Mouse (Mus musculus) MEL (cell line): ENCODE results near the gene Srgap3. TPM values are rescaled to one million over a fixed set of nuclear protein-coding genes. Genes with fewer than 3 reads are reported as not detected.

Source experiments
- DNase-seq: peaks from one replicate; pipeline ENCODE4 v3.0.0; 2011; ENCODE audit warnings: low read depth, low spot score
- H3K27ac ChIP-seq: 2 replicates; pipeline ENCODE4 v1.5.1; 2012; ENCODE audit warnings: low read depth, mild to moderate bottlenecking, control low read depth, low read length, moderate library complexity; ENCODE audit not compliant: control insufficient read depth
- H3K27me3 ChIP-seq, 2 experiments: fragments of 150-350 bp in 1 of 2; sonication (generic) in 1 of 2; 2 replicates each; pipeline ENCODE4 v1.6.1; 2012; ENCODE audit warnings: low read length in 2 of 2, mild to moderate bottlenecking in 2 of 2, improper control_type of control experiment in 1 of 2, moderate library complexity in 1 of 2; ENCODE audit not compliant: insufficient read depth in 2 of 2, control insufficient read depth in 1 of 2
- H3K36me3 ChIP-seq, 2 experiments: 2 replicates each; pipeline ENCODE4 v1.6.1; 2012 to 2014; ENCODE audit warnings: low read length in 2 of 2, improper control_type of control experiment in 1 of 2, inconsistent platforms in 1 of 2, mild to moderate bottlenecking in 1 of 2; ENCODE audit not compliant: insufficient read depth in 2 of 2, control insufficient read depth in 1 of 2
- H3K4me1 ChIP-seq, 2 experiments: fragments of 150-350 bp in 1 of 2; sonication (generic) in 1 of 2; 2 replicates each; pipeline ENCODE4 v1.6.1; 2012; ENCODE audit warnings: low read length in 2 of 2, improper control_type of control experiment in 1 of 2, mild to moderate bottlenecking in 1 of 2; ENCODE audit not compliant: insufficient read depth in 2 of 2, control insufficient read depth in 1 of 2
- H3K4me3 ChIP-seq, 2 experiments: fragments of 150-350 bp in 1 of 2; sonication (generic) in 1 of 2; 2 replicates each; pipeline ENCODE4 v1.5.1; 2012; ENCODE audit warnings: low read depth in 2 of 2, low read length in 2 of 2, mild to moderate bottlenecking in 2 of 2, moderate library complexity in 2 of 2, control low read depth in 1 of 2, improper control_type of control experiment in 1 of 2; ENCODE audit not compliant: control insufficient read depth in 1 of 2, insufficient read depth in 1 of 2
- H3K79me2 ChIP-seq: 2 replicates; pipeline ENCODE4 v1.6.1; 2012; ENCODE audit warnings: mild to moderate bottlenecking, low read length, moderate library complexity; ENCODE audit not compliant: control insufficient read depth, poor library complexity, insufficient read depth
- H3K9ac ChIP-seq: 2 replicates; pipeline ENCODE4 v1.6.1; 2012; ENCODE audit warnings: low read depth, mild to moderate bottlenecking, control low read depth, low read length, moderate library complexity; ENCODE audit not compliant: control insufficient read depth, poor library complexity, severe bottlenecking
- H3K9me3 ChIP-seq: fragments of 150-350 bp; sonication (generic); replicated peaks from 2 replicates; pipeline ENCODE4 v1.6.1; 2012; ENCODE audit warnings: mild to moderate bottlenecking, low read length, improper control_type of control experiment, moderate library complexity; ENCODE audit not compliant: insufficient read depth
- CTCF ChIP-seq, 3 experiments: IDR thresholded peaks in 2 of 3; conservative IDR thresholded peaks in 1 of 3; 2 replicates each; pipeline ENCODE4 v1.5.1; 2011 to 2012; ENCODE audit warnings: low read length in 3 of 3, low read depth in 2 of 3, mild to moderate bottlenecking in 2 of 3, improper control_type of control experiment in 1 of 3, inconsistent platforms in 1 of 3, mixed read lengths in 1 of 3, moderate library complexity in 1 of 3; ENCODE audit not compliant: control insufficient read depth in 1 of 3, insufficient read depth in 1 of 3, poor library complexity in 1 of 3, severe bottlenecking in 1 of 3
- ELF1 ChIP-seq: IDR thresholded peaks from 2 replicates; pipeline ENCODE4 v1.6.1; 2014; ENCODE audit warnings: low read depth, mild to moderate bottlenecking, inconsistent platforms, low read length, improper control_type of control experiment, moderate library complexity
- EP300 ChIP-seq, 2 experiments: IDR thresholded peaks; 2 replicates each; pipeline ENCODE4 v1.6.1; 2011; ENCODE audit warnings: improper control_type of control experiment in 2 of 2, low read length in 2 of 2, low read depth in 1 of 2, mild to moderate bottlenecking in 1 of 2
- GABPA ChIP-seq: IDR thresholded peaks from 2 replicates; pipeline ENCODE4 v1.6.1; 2012; ENCODE audit warnings: low read depth, mild to moderate bottlenecking, inconsistent platforms, low read length, improper control_type of control experiment, moderate library complexity
- KAT2A ChIP-seq: conservative IDR thresholded peaks from 2 replicates; pipeline ENCODE4 v1.6.1; 2012; ENCODE audit warnings: low read depth, low read length, improper control_type of control experiment, inconsistent platforms
- MAFK ChIP-seq: IDR thresholded peaks from 2 replicates; pipeline ENCODE4 v1.6.1; 2011; ENCODE audit warnings: low read depth, mild to moderate bottlenecking, low read length, improper control_type of control experiment, borderline replicate concordance
- MXI1 ChIP-seq: IDR thresholded peaks from 2 replicates; pipeline ENCODE4 v1.6.1; 2011; ENCODE audit warnings: mild to moderate bottlenecking, low read depth, low read length, improper control_type of control experiment
- MYC ChIP-seq: IDR thresholded peaks from 2 replicates; pipeline ENCODE4 v1.6.1; 2011; ENCODE audit warnings: low read depth, mild to moderate bottlenecking, low read length, improper control_type of control experiment, moderate library complexity
- NRF1 ChIP-seq: IDR thresholded peaks from 2 replicates; pipeline ENCODE4 v1.6.1; 2014; ENCODE audit warnings: low read depth, mild to moderate bottlenecking, inconsistent platforms, low read length, improper control_type of control experiment, moderate library complexity; ENCODE audit not compliant: poor library complexity, insufficient read depth, severe bottlenecking
- POLR2AphosphoS2 ChIP-seq: IDR thresholded peaks from 2 replicates; pipeline ENCODE4 v1.6.1; 2011; ENCODE audit warnings: low read length, improper control_type of control experiment
- POLR2AphosphoS5 ChIP-seq: IDR thresholded peaks from 2 replicates; pipeline ENCODE4 v1.6.1; 2012; ENCODE audit warnings: low read depth, borderline replicate concordance, mild to moderate bottlenecking, inconsistent platforms, low read length, moderate library complexity, mixed read lengths
- RAD21 ChIP-seq: IDR thresholded peaks from 2 replicates; pipeline ENCODE4 v1.6.1; 2011; ENCODE audit warnings: mild to moderate bottlenecking, low read depth, low read length, improper control_type of control experiment
- SMC3 ChIP-seq: IDR thresholded peaks from 2 replicates; pipeline ENCODE4 v1.6.1; 2011; ENCODE audit warnings: low read depth, low read length, improper control_type of control experiment
- TAL1 ChIP-seq: IDR thresholded peaks from 2 replicates; pipeline ENCODE4 v1.6.1; 2012; ENCODE audit warnings: mild to moderate bottlenecking, inconsistent platforms, low read length, moderate library complexity, mixed read lengths
- USF2 ChIP-seq, 2 experiments: IDR thresholded peaks; 2 replicates each; pipeline ENCODE4 v1.6.1; 2011 to 2012; ENCODE audit warnings: improper control_type of control experiment in 2 of 2, low read length in 2 of 2, borderline replicate concordance in 1 of 2, inconsistent platforms in 1 of 2, low read depth in 1 of 2, mild to moderate bottlenecking in 1 of 2; ENCODE audit not compliant: insufficient read depth in 1 of 2
- ZC3H11A ChIP-seq: IDR thresholded peaks from 2 replicates; pipeline ENCODE4 v1.6.1; 2012; ENCODE audit warnings: low read depth, mild to moderate bottlenecking, inconsistent platforms, low read length, improper control_type of control experiment
- ZKSCAN1 ChIP-seq: IDR thresholded peaks from 2 replicates; pipeline ENCODE4 v1.6.1; 2012; ENCODE audit warnings: low read depth, mild to moderate bottlenecking, inconsistent platforms, low read length, improper control_type of control experiment, moderate library complexity
- ZMIZ1 ChIP-seq: IDR thresholded peaks from 2 replicates; pipeline ENCODE4 v1.6.1; 2012; ENCODE audit warnings: low read depth, mild to moderate bottlenecking, inconsistent platforms, low read length, improper control_type of control experiment, moderate library complexity
- polyA plus RNA-seq, 2 experiments: library from polyadenylated mRNA; stranded (reverse) in 1 of 2; unstranded in 1 of 2; fragments of >175 nt in 1 of 2; fragments of >200 nt in 1 of 2; gene quantifications; 2 replicates each; pipeline versions ENCODE4 v1.2.1 to v1.2.4; 2012; ENCODE audit warnings: low replicate concordance in 2 of 2, low read depth in 1 of 2; ENCODE audit not compliant: insufficient read length in 2 of 2, insufficient read depth in 1 of 2, missing spikeins in 1 of 2
- total RNA-seq: library from RNA; depleted of rRNA; stranded (reverse); fragments of 300-350 nt; gene quantifications from 2 replicates; pipeline ENCODE4 v1.2.3, GENCODE M21; 2012

Srgap3 gene
- total and polyA plus RNA-seq, 3 experiments = 0.31 to 0.75 TPM; not detected in 1

DNA sequence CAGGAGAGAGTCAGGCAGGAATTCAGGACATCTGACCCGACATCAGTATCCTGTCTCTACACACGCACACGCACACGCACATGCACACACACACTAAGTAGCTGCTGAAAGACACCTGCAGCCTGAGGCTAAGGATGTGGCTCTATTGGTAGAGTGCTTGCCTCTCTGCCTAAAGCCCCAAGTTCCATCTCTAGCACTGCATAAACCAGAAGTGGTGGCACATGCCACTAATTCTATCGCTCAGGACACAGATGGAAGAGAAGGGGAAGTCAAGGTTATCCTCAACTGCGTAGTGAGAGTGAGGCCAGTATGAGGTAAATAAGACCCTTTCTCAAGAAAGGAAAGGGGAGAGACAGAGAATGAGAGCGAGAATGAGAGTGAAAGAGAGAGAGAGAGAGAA lies 6.8 kb upstream of the Srgap3 start:
- Histone ChIP-seq H3K4me3 (no peak overlapping the region), H3K9me3 (no peaks in the 10 kb centered on the region), H3K4me1 (no peaks in the 10 kb centered on the region), H3K36me3 (no peaks in the 10 kb centered on the region), H3K27ac (no peak overlapping the region), H3K9ac (no peak overlapping the region), H3K79me2 (no peaks in the 10 kb centered on the region)
- DNase-seq = no peak
- TF ChIP-seq POLR2AphosphoS5 (no peak), ELF1 (no peak), POLR2AphosphoS2 (no peak), RAD21 (no peak), EP300 (IDR thresholded peaks at IDR 0.05; ENCODE audit: low read depth in 1 of 2, low read length in 2 of 2) (no peak), GABPA (no peak), MYC (no peak), USF2 (IDR thresholded peaks at IDR 0.05; ENCODE audit: borderline replicate concordance in 1 of 2, insufficient read depth in 1 of 2, low read depth in 1 of 2, low read length in 2 of 2) (no peak), MXI1 (no peak), ZC3H11A (no peak), ZKSCAN1 (no peak), KAT2A (no peak), NRF1 (no peak), TAL1 (no peak), MAFK (no peak), ZMIZ1 (no peak)
- TF ChIP-seq, all 39 proteins: peak for 0
- H3K27me3 ChIP-seq = no peaks in the 10 kb centered on the region

- TF ChIP-seq ZMIZ1 = no peak
- TF ChIP-seq ZC3H11A = peak; percentile 57
- TF ChIP-seq RAD21 = peak; percentile 52
- peak in 2 of 3 experiments; percentile 41 to 57; a peak in 4 of 6 replicates for TF ChIP-seq CTCF (IDR thresholded peaks at IDR 0.05 in 2 of 3, conservative IDR thresholded peaks at IDR 0.05 in 1 of 3; ENCODE audit: control insufficient read depth in 1 of 3, insufficient read depth in 1 of 3, low read depth in 2 of 3, low read length in 3 of 3, poor library complexity in 1 of 3, severe bottlenecking in 1 of 3)
- peak; percentile 38; the same call in 1 of the 2 replicates for TF ChIP-seq SMC3
- Histone ChIP-seq H3K27ac (no peak overlapping the region), H3K27me3 (no peaks in the 10 kb centered on the region), H3K9ac (no peak overlapping the region), H3K79me2 (no peaks in the 10 kb centered on the region), H3K9me3 (no peaks in the 10 kb centered on the region), H3K36me3 (peaks cover 0 to 2% of the 10 kb centered on the region in 2 experiments; a peak in 2 of 4 replicates), H3K4me1 (peaks cover 0 to 3% of the 10 kb centered on the region in 2 experiments; a peak in 1 of 4 replicates), H3K4me3 (peak overlapping the region in 1 of 2 experiments; percentile 60; a peak in 1 of 4 replicates)
- DNase-seq = peak; percentile 63
Measured at GRCm38 (mm10) chr6:112951254-112951653, 4.2 kb upstream of the Srgap3 start.
